Mouse (Mus musculus) ES-E14 (cell line): ENCODE results near the gene Tsga10ip. TPM values are rescaled to one million over a fixed set of nuclear protein-coding genes. Genes with fewer than 3 reads are reported as not detected.

Experiments
- DNase-seq: peaks from one replicate; pipeline ENCODE4 v3.0.0-alpha.2; 2013; ENCODE audit warnings: low read depth, low spot score
- H3K27ac ChIP-seq: 2 replicates; pipeline ENCODE4 v1.5.1; 2012; ENCODE audit warnings: low read depth, mild to moderate bottlenecking, low read length, moderate library complexity, mixed read lengths; ENCODE audit not compliant: poor library complexity, insufficient read depth, severe bottlenecking
- H3K36me3 ChIP-seq: 2 replicates; pipeline ENCODE4 v1.6.1; 2012; ENCODE audit warnings: mild to moderate bottlenecking, low read length, moderate library complexity, mixed read lengths; ENCODE audit not compliant: control insufficient read depth, poor library complexity, insufficient read depth, severe bottlenecking
- H3K4me1 ChIP-seq, 2 experiments: fragments of 150-350 bp in 1 of 2; sonication (generic) in 1 of 2; 2 replicates each; pipeline ENCODE4 v1.6.1; 2012; ENCODE audit warnings: low read length in 2 of 2, mild to moderate bottlenecking in 1 of 2, mixed read lengths in 1 of 2; ENCODE audit not compliant: control insufficient read depth in 2 of 2, insufficient read depth in 2 of 2, poor library complexity in 1 of 2
- H3K4me3 ChIP-seq, 2 experiments: fragments of 150-350 bp in 1 of 2; sonication (generic) in 1 of 2; 2 replicates each; pipeline ENCODE4 v1.5.1; 2012; ENCODE audit warnings: low read length in 2 of 2, low read depth in 1 of 2, mild to moderate bottlenecking in 1 of 2, mixed read lengths in 1 of 2; ENCODE audit not compliant: insufficient read depth in 1 of 2, poor library complexity in 1 of 2, severe bottlenecking in 1 of 2
- H3K9ac ChIP-seq: 2 replicates; pipeline ENCODE4 v1.6.1; 2012; ENCODE audit warnings: low read depth, mild to moderate bottlenecking, low read length, mixed read lengths; ENCODE audit not compliant: poor library complexity, insufficient read depth, severe bottlenecking
- H3K9me3 ChIP-seq: fragments of 150-350 bp; sonication (generic); 2 replicates; pipeline ENCODE4 v1.6.1; 2012; ENCODE audit warnings: low read depth, mild to moderate bottlenecking, low read length; ENCODE audit not compliant: control insufficient read depth, insufficient read depth
- CHD2 ChIP-seq: IDR thresholded peaks from 2 replicates; pipeline ENCODE4 v1.6.1; 2014; ENCODE audit warnings: mild to moderate bottlenecking, low read depth, low read length, inconsistent platforms
- HCFC1 ChIP-seq: IDR thresholded peaks from 2 replicates; pipeline ENCODE4 v1.6.1; 2012; ENCODE audit warnings: low read length, inconsistent platforms, borderline replicate concordance; ENCODE audit not compliant: insufficient read depth
- MAFK ChIP-seq: IDR thresholded peaks from 2 replicates; pipeline ENCODE4 v1.6.1; 2014; ENCODE audit warnings: mild to moderate bottlenecking, low read depth, low read length, inconsistent platforms; ENCODE audit not compliant: insufficient read depth
- ZC3H11A ChIP-seq: IDR thresholded peaks from 2 replicates; pipeline ENCODE4 v1.6.1; 2012; ENCODE audit warnings: low read depth, mild to moderate bottlenecking, inconsistent platforms, low read length, borderline replicate concordance
- ZNF384 ChIP-seq: IDR thresholded peaks from 2 replicates; pipeline ENCODE4 v1.6.1; 2012; ENCODE audit warnings: low read depth, low read length, inconsistent platforms
- in situ Hi-C, 2 experiments: fragments of 600-800 bp; cut with MboI; formaldehyde crosslinking; loops; one replicate each; pipeline ENCODE4 v1.15.1; 2025; ENCODE audit warnings: low sequenced_read_pairs in 2 of 2, inconsistent platforms in 1 of 2; ENCODE audit not compliant: unreplicated experiment in 2 of 2
- total RNA-seq: library from RNA; depleted of rRNA; stranded (reverse); fragments of 300-350 nt; gene quantifications from 2 replicates; pipeline ENCODE4 v1.2.3, GENCODE M21; 2012

Gene Tsga10ip
- total RNA-seq, 1 experiment = 1.5 TPM

DNA sequence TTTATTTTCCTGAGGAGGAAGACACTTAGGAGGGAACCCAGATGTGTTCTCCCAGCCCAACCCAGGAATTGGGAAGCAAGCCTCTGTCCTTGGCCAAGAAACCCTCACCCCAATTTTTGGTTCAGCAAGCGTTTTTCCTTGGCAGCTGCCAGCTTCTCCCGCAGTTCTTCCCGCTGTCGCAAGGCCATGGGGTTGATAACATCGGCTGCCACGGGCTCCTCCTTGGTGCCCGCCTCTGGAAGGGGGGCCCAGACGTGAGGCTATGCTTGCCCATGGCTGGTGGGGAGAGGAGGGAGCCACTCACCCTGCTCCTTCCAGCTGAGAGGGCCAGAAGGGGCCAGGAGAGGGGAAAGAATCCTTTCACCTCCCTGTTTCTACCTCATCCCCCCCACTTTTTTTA lies 17.6 kb downstream of the Tsga10ip start:
- TF ChIP-seq MAFK (no peak), ZC3H11A (no peak), ZNF384 (no peak), HCFC1 (no peak), CHD2 (no peak)
- H3K4me3 ChIP-seq = no peak overlapping the region
- no peak for DNase-seq
- H3K9me3 ChIP-seq = no peaks in the 10 kb centered on the region
- peaks cover 58% of the 10 kb centered on the region for H3K36me3 ChIP-seq
- H3K4me1 ChIP-seq = peaks cover 2 to 4% of the 10 kb centered on the region in 2 experiments; a peak in 1 of 4 replicates
- H3K27ac ChIP-seq = no peak overlapping the region
- no peak overlapping the region for H3K9ac ChIP-seq
- in situ Hi-C loops = no loop called here

DNA sequence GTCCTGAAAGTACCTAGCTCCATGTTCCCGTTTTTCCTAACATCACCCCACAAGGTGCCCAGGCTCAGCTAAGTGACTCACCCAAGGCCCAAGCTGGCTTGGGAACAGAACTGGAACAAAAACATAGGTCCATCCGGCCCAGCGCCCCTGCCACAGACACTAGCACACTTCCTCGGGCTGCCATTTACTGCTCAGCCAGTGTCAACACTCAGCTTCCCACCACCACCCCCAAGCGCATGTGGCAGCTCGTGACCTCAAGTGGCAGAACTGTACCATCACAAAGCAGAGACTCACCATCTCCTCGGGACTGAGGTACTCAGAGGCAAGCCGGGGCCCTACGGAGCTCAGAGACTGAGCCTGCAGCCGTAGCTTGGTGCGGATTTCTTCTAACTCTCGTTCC lies 19.0 kb downstream of the Tsga10ip start:
- H3K4me3 ChIP-seq = no peak overlapping the region
- H3K4me1 ChIP-seq = peaks cover 2 to 4% of the 10 kb centered on the region in 2 experiments; a peak in 1 of 4 replicates
- TF ChIP-seq MAFK = no peak
- no peak for TF ChIP-seq HCFC1
- TF ChIP-seq ZNF384 = no peak
- no peak for TF ChIP-seq CHD2
- TF ChIP-seq ZC3H11A = no peak
- H3K9ac ChIP-seq = no peak overlapping the region
- in situ Hi-C loops = no loop called here
- H3K36me3 ChIP-seq = peaks cover 70% of the 10 kb centered on the region
- no peak for DNase-seq
- no peaks in the 10 kb centered on the region for H3K9me3 ChIP-seq
- H3K27ac ChIP-seq = no peak overlapping the region

DNA sequence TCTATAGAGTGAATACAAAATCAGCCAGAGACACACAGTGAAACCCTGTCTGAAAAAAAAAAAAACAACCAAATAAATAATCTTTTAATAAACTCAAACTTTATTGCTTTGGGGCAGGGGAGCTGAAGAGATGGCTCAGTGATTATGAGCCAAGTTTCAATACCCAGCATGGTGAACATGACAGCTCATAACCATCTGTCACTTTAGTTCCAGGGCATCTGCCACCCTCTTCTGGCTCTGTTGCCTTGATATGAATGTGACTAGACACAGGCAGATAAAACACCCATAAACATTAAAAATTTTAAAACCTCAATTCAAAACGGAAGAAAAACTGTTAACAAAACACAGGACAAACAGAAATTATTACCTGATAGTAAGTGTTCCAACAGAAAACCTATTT lies 24.9 kb downstream of the Tsga10ip start:
- H3K36me3 ChIP-seq = peaks cover 46% of the 10 kb centered on the region
- no peak for DNase-seq
- H3K9me3 ChIP-seq = no peaks in the 10 kb centered on the region
- no peak for TF ChIP-seq ZNF384
- no peak for TF ChIP-seq HCFC1
- no peak for TF ChIP-seq CHD2
- no peak for TF ChIP-seq ZC3H11A
- TF ChIP-seq MAFK = no peak
- H3K4me1 ChIP-seq = peaks cover 0 to 4% of the 10 kb centered on the region in 2 experiments; a peak in 2 of 4 replicates
- H3K27ac ChIP-seq = no peak overlapping the region
- no peak overlapping the region for H3K9ac ChIP-seq
- in situ Hi-C loops = no loop called here
- no peak overlapping the region for H3K4me3 ChIP-seq

DNA sequence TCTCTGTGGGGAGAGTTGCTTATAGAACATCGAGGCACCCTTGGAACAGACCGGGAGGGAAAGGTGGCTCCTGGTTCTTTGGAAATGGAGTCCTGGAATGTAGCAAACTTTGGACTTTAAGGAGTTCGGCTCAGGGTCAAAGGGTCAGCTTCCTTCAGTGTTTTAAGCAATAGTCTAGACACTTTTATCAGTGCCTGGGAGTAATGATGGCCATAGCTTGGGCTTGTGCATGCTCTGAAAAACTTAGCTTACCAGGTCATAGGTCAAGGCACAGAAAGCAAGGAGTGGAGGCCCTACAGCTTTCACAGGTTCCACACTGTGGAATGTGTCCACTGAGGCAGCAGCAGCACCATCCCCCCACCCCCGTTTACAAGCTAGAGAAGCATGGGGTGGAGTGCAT lies 27.6 kb downstream of the Tsga10ip start:
- in situ Hi-C loops = no loop called here
- DNase-seq = no peak
- Histone ChIP-seq H3K9ac (no peak overlapping the region), H3K9me3 (no peaks in the 10 kb centered on the region), H3K4me3 (no peak overlapping the region), H3K36me3 (peaks cover 35% of the 10 kb centered on the region), H3K27ac (no peak overlapping the region), H3K4me1 (peaks cover 0 to 4% of the 10 kb centered on the region in 2 experiments; a peak in 2 of 4 replicates)
- TF ChIP-seq CHD2 (no peak), MAFK (no peak), ZC3H11A (no peak), ZNF384 (no peak), HCFC1 (no peak)

DNA sequence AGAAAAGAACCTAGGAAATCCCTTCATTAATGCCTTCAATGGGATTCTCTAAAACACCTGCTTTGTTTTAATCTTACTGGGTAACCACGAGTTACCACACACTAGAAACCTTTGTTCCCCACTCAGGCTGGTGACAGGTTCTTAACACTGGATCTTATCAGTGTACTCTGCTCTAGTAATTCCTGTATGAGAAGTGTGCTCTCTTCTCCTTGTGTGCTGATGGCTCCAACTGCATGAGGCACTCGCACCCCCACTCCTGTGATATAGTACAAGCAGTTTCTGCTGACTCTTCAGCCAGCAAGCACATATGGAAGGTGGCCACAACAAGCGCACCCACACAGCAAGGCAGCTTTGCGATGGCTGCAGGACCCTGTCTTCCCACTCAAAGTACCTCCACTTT lies 28.1 kb downstream of the Tsga10ip start:
- no peak for DNase-seq
- in situ Hi-C loops = no loop called here
- Histone ChIP-seq H3K4me3 (no peak overlapping the region), H3K9me3 (no peaks in the 10 kb centered on the region), H3K36me3 (peaks cover 31% of the 10 kb centered on the region), H3K4me1 (peaks cover 0 to 4% of the 10 kb centered on the region in 2 experiments; a peak in 2 of 4 replicates), H3K9ac (no peak overlapping the region), H3K27ac (no peak overlapping the region)
- TF ChIP-seq ZNF384 = no peak
- TF ChIP-seq MAFK = no peak
- no peak for TF ChIP-seq ZC3H11A
